Mouse (Mus musculus): ENCODE data around the gene Olfr279.
A peak's percentile ranks its signal among the peaks of the same experiment; 100 is the strongest.
"Not testable (repeated sequence)": the region's sequence is repeated elsewhere in the genome, so short reads cannot be mapped to it uniquely, and the experiment has no call there.

Olfr279 gene

GRCm38 (mm10) chr15:98511386-98511928 is 19.3 kb downstream of the Olfr279 start:
- DNase-seq: no peak

- DNase-seq: no peak
Observed at GRCm38 (mm10) chr15:98512232-98512631, 20.0 kb downstream of the Olfr279 start.

- peak; percentile 47 for DNase-seq
Observed at GRCm38 (mm10) chr15:98512799-98513321, 20.7 kb downstream of the Olfr279 start.

- DNase-seq: not testable (repeated sequence)
Observed at GRCm38 (mm10) chr15:98513676-98514075, 21.5 kb downstream of the Olfr279 start.

GRCm38 (mm10) chr15:98514146-98514545 is 21.9 kb downstream of the Olfr279 start:
- DNase-seq: no peak

GRCm38 (mm10) chr15:98514845-98515244 is 22.6 kb downstream of the Olfr279 start:
- DNase-seq: not testable (repeated sequence)

GRCm38 (mm10) chr15:98517380-98518355 is 25.5 kb downstream of the Olfr279 start:
- DNase-seq: peak; percentile 61

- no peak for DNase-seq
Observed at GRCm38 (mm10) chr15:98521245-98521644, 29.0 kb downstream of the Olfr279 start.

GRCm38 (mm10) chr15:98526057-98526456 is 33.9 kb downstream of the Olfr279 start:
- DNase-seq: no peak

- no peak for DNase-seq
Observed at GRCm38 (mm10) chr15:98527056-98527771, 35.0 kb downstream of the Olfr279 start.

- DNase-seq: no peak
Observed at GRCm38 (mm10) chr15:98528066-98528563, 35.9 kb downstream of the Olfr279 start.

- DNase-seq: no peak
Observed at GRCm38 (mm10) chr15:98532281-98532680, 40.1 kb downstream of the Olfr279 start.

- no peak for DNase-seq
Observed at GRCm38 (mm10) chr15:98533035-98533531, 40.9 kb downstream of the Olfr279 start.

- peak; percentile 97 for DNase-seq
Observed at GRCm38 (mm10) chr15:98533881-98534627, 41.9 kb downstream of the Olfr279 start, which contains the start of gene Kansl2. Kansl2 (minus strand) TSS chr15:98534264.

- no peak for DNase-seq
Observed at GRCm38 (mm10) chr15:98535921-98536320, 43.7 kb downstream of the Olfr279 start.

GRCm38 (mm10) chr15:98536828-98537510 is 44.8 kb downstream of the Olfr279 start:
- DNase-seq: no peak

- no peak for DNase-seq
Observed at GRCm38 (mm10) chr15:98537923-98538322, 45.7 kb downstream of the Olfr279 start.

- no peak for DNase-seq
Observed at GRCm38 (mm10) chr15:98541064-98541463, 48.9 kb downstream of the Olfr279 start.

GRCm38 (mm10) chr15:98543341-98543740 is 51.1 kb downstream of the Olfr279 start:
- no peak for DNase-seq

- DNase-seq: no peak
Observed at GRCm38 (mm10) chr15:98545151-98545550, 52.9 kb downstream of the Olfr279 start.

- no peak for DNase-seq
Observed at GRCm38 (mm10) chr15:98546843-98547242, 54.6 kb downstream of the Olfr279 start.

Data from kidney, adult 18-20 months (tissue).